Mouse (Mus musculus) kidney, adult 8-10 months (tissue): ENCODE data around the gene Hacl1.

Experiments used
- DNase-seq, 2 experiments: peaks; one replicate each; pipeline ENCODE4 v3.0.0; 2022

The Hacl1 gene

DNA sequence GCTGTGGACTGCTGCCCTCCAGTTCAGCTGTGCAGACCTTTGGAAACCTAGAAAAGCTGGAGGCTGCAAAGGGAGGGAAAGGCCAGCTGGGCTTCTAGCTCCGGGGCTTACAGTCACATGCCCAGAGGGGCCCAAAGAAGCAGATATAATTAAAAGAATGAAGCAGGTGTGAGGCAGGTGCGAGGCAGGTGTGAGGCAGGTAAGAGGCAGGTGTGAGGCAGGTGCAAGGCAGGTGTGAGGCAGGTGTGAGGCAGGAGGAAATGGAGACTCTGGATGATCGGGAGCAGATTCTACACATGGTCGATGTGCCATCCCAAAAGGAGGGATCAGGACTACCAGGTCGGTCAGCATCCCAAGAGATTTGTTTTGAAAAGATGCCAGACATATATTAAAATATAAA, 69.7 kb downstream of the Hacl1 start:
- DNase-seq: no peak

DNA sequence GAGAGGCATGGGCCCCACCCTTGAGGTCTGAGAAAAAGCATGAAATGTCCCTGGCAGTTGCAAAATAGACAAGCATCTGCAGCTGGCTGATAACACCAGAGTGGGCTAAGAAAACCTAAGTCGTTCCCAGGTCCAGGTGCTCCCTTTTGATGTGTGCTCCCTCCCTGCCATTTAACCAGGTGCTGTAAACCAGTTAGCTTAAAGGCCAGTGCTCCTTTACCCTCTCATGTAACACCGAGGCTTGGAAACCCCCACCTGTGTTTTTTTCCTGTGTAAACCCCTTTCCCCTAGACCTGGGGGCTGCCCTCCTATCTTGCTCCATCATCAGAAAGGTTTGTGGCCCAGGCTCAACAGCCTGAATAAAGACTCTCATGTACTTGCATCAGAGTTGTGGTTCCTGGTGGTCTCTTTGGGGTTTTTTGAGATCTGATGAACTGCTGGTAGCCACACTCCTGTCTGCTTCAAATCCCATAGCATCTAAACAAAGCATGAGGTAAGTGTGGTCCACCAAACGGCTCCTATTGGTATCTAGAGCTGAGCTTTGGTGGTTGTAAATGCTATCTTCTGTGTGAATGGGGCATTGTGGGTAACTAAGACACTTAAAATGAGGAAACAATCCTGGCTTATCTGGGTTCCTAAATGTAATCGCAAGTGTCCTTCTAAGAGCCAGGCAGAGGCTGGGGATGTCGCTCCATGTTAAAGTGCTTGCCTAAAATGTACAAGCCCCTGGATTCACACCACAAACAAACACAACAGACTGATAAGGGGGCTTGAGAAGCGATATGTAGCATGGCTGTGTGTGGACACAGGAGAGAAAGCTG, 70.7 kb downstream of the Hacl1 start:
- no peak for DNase-seq

DNA sequence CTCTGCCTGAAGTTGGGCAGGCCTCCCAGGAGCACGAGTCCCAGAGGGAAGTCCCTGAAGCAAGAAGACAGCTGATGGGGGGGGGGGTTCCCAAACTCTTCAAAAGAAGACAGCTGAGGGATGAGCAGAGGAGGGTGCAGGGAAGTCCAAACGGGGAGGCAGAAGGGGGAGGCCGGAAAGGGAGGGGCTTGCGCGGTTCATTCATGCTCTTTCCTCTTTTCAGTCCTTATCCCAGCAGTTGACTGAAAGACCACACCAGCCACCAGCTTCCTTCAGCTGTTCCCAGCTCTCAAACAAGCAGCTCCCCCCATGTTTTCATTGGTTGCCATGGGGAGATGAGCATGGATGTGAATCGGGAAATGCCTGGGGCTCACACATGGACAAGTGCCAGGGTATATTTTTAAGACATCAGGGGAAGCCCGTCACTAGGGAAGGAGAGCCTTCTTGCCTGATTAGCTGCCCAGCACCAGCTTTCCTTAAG, 71.9 kb downstream of the Hacl1 start:
- peak; percentile 18 to 25 for DNase-seq

DNA sequence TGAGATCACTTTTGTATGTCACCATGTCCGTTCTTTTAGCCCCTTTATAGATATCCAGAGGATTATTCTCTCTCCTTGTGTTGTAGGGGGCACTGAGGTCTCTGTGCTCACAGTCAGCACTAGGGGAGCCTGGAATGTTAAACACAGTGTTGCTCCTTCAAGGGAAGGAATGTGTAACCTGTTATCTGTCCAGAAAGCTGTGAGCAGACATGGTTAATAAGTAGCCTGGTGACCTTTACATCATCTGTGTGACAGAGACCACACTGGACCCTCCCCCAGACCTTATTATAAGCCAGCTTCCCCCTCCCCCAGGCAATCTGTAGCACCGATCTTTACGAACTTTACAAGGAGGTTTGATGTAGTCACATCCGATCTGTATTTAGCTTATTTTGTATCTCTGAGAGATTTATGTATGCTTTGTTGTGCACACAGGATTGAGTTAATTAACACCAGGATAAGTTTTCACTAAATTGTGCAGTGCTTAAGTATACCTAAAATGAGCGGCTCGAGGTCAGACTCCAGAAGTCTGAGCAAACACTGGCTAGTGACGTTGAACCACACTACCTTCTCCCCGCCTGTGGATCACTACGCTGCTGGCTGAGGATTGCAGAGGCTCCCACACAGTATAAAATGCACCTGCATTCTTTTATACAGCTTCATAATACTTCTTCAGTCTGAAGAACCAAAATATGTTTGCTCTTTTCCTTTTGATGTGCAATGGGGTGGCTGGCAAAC, 75.4 kb downstream of the Hacl1 start:
- peak in 1 of 2 experiments; percentile 33 for DNase-seq

DNA sequence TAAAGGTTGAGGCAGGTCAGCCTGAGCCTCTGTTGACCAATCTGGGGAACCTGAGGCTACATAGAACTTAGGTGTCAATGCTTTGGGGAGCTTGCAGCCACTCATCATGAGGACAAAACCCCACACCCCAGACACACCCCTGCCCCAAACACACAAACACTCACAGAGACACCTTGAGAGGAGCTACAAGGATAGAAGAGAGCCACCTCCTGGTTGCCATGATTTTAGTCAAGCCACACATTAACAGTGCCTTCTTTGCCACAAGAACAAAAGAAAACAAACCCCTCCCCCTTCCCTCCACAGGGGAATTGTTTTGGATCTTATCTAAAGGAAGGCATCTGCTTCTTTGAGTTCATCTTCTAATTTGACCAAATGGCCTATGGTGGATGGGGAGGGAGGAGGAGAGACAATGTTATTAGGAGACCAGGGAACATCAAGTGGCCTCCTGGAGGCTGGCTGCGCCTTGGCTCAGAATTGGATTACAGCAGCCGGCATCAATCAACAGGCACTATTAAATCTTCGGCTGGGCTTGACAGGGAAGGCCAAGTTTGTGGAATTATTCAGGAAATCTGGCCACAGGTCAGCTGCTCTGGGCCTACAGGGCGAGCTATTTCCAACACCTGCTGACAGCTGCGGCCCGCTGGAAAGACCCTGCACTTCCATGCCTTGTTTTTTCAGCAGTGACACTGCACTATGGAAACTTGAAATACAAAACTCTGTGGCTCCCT, 76.5 kb downstream of the Hacl1 start:
- peak; percentile 32 to 45 for DNase-seq

DNA sequence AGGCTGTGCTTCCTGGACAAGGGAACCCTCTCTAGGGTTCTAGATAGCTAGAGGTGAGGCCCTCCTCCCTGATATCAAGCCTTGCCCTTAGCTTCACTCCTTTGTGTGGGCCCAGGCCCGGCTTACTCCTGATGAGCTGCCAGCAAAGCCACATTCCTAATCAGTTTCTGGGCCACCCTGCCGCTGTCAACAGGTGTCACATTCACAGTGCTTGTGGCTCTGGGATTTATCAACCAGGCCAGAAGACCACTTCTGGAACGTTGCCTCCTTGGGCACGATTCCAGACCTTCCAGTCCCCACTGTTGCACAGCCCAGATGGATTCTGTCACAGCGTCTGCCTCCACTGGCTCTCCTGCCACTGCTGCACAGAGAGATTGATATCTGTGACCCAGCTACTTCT, 80.2 kb downstream of the Hacl1 start:
- no peak for DNase-seq

DNA sequence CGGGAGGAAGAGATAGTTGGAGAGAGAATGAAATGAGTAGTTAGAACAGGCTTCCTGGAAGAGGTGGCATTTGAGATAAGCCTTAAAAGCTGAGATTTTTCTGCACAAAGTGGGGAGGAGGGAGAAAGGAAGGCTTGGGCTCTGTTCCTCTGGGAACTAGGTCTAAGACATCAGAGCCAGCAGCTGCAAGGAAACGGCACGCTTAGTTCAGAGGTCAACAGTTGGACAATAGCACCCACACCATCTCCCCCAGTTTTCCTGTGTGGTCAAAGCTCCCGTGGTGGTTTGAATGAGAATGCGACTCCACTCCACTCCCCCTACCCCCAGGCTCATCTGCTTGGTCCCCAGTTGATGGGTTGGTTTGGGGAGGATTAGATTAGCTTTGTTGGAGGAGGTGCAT, 81.9 kb downstream of the Hacl1 start:
- no peak for DNase-seq

DNA sequence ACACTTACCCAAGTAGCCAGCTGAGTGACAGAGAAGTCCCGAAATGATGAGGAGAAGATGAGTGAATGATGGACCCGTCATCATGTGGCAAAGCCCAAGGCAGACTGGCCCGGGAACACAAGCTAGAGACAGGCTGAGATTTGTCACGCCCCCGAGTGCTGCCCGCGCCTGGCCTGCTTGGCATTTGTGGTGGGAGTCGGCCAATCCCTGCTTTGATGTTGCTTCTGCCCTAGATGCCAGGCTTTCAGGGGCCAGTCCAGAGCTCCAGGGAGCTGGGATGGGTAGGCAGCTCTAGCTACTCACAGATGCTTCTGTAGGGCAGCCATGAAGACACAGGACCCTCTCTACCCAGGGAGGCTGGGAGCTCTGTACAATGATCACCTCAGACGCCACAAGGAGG, 83.3 kb downstream of the Hacl1 start:
- no peak for DNase-seq

DNA sequence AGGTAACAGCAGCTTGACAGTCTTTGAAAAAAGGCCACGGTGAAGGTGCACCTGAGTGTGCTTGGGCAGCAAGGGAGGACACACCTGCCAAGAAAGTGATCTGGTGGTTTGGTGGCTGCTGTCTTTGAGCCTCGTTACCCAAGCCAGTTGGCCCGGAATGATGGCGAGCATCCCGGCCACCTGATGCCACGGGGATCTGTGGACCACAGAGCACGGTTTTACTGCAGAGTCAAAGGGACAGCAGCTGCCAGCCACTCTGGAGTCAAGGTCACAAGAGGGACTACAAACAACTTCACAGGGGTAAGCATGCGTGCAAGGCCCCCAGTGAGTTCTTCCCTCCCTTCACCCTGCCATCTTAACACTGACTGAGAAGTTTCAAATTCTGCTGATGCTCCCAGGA, 83.8 kb downstream of the Hacl1 start:
- no peak for DNase-seq

DNA sequence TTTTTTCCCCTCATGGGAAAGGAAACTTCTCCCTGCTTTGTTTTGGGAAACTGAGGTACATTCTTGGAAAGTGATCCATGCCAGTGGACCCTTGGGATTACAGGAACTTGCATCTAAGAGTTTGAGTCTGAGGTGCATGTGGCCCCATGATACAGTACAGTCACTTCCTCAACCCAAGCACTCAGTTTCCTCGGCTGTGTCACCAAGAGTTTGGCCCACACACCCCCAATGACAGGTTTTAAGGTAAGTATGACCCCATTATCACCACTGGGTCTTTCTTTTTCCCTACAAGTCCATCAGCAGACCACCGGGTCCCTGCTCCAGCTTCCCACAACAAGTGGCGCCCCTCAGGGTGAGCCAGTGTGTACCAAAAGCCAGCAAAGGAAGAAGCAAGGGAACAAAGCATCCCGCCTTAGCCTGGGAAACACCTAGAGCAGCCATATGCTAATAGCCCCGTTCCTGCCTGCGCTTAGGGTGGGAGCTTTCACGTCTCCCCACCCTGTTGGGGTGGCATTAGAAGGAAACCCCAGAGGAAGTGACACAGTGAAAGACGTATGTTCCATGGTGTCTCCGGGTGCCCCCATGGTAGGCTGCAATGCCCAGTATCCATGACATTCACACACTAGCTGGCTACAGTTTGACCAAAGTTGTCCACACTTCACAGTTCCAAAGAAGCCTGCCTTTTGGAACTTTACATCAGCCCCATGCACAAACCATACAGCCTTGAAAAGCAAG, 84.4 kb downstream of the Hacl1 start:
- DNase-seq: no peak

DNA sequence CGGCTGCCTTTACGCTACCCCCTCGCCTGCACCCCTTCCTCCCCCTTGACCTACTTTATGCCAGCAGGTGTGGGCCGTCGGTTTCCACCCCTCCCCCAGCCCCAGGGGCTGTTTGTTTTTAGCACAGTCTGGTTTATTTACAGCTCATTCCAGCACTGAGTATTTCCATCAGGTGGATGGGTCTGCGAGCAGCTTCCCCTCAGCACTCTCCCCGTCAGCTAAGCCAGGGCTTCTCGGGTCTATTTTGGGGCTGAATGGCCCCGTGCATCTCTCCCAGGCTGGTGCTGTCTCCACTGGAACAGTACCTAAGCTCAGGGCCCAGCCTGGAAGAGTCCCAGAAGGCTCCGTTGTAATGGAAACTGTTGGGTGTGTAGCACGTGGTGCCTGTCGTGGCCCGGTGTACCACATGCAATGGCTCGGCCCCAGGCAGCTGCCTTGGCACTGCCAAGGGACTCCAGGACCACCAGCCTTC, 85.1 kb downstream of the Hacl1 start:
- DNase-seq: no peak

DNA sequence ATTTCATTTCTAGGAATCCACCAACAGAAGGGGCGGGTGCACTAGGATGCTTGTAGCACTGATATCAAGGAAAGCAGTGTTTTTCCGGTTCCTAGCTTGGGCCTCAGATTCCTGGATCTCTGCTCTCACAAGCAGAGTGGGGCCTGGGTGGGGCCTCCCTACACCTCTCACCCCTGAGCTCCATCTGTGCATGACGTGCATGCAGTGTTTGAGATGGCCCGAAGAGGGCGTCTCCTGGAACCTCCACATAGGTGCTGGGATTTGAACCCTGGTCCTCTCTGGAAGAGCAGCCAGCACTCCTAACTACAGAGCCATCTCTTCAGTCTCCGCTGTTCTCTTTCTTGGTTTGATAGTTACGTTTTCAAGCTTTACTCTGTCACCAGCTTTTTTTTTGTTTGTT, 86.1 kb downstream of the Hacl1 start:
- DNase-seq: no peak
